Mouse (Mus musculus): ENCODE measurements around the gene Elp4. TPM values are rescaled to one million over a fixed set of nuclear protein-coding genes. Genes with fewer than 3 reads are reported as not detected.

The Elp4 gene
- polyA plus RNA-seq, 1 experiment from 2014 or later, result 20.8 TPM

DNA sequence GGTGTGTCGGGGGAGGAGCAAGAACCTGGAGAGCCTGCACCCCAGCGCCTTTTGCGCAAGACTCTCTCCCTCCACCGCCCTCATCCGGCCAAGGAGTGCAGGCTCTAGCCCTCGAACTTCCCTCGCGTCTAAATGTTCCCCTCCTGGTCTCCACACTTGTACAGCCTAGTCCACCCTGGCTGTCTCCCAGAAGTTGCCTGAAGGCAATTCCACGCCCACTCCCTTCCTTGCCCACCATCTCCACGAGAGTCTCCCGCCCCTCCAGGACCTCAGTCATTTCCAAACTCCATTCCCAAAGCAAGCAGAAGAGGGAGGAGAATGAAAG is 236.8 kb downstream of the Elp4 start:
- no peak for ATAC-seq (replicated peaks; ENCODE audit: extremely low read depth, insufficient read depth, low FRiP score)
- H3K4me2 ChIP-seq (ENCODE audit: low read depth, low read length), result no peak overlapping the region
- H3K27me3 ChIP-seq (ENCODE audit: control insufficient read depth, insufficient read depth, low read length), result peaks cover 97% of the 10 kb centered on the region
- H3K27ac ChIP-seq (ENCODE audit: low read length), result no peak overlapping the region
- no peaks in the 10 kb centered on the region for H3K36me3 ChIP-seq (ENCODE audit: control insufficient read depth, insufficient read depth)
- 0 out of 2 replicates have a peak, but pooled peaks cover 5% of the 10 kb centered on the region for H3K4me1 ChIP-seq (ENCODE audit: control insufficient read depth, insufficient read depth, low read length)
- no peak overlapping the region for H3K9ac ChIP-seq (ENCODE audit: low read length)
- 2% methylated on average over 11 of the region's 11 CpGs for WGBS
- H3K4me3 ChIP-seq (ENCODE audit: low read length), result no peak overlapping the region
- no peaks in the 10 kb centered on the region for H3K9me3 ChIP-seq (replicated peaks; ENCODE audit: control insufficient read depth, low read length)

DNA sequence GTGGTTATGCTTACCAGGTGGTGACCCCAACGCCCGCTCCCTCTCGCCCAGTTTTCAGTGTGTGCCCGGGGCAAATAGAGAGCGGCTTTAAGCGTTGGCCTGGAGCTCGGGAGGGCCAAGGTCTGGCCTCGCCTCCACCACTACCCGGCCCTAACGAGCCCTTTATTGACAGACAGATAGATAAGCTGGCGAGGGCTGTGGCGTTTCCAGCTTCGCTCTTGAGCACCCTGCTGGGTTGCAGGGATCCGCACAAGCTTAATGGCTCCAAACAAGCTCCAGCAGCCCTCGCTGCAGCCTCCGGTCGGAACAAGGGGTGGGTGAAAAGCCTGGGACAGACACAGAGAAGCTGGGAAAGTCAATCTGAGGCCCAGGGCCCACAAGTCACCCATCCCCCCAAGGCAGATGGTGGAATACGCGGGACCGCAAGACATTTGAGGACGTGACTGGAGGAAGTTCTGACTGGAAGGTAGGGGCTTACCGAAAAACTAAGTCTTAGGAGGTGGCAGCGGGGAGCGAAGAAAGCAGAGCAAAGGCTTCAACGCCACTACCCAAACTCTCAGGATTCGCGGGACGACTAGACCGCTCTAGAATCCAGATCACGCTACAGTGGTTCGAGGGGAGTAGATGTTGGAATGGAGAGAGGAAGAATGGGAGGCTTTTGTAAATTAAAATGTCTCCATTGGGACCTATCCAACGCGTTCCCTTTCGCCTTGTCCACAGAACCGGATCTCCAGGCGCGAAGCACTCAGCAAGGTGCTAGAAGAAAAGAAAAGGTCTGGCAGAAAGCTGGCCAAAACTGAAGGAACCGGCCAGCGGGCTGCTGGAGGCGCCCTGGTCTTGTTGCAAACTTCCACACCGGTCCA is 237.4 kb downstream of the Elp4 start:
- no peak overlapping the region for H3K4me3 ChIP-seq (ENCODE audit: low read length)
- H3K9me3 ChIP-seq (replicated peaks; ENCODE audit: control insufficient read depth, low read length), result no peaks in the 10 kb centered on the region
- H3K4me2 ChIP-seq (ENCODE audit: low read depth, low read length), result no peak overlapping the region

DNA sequence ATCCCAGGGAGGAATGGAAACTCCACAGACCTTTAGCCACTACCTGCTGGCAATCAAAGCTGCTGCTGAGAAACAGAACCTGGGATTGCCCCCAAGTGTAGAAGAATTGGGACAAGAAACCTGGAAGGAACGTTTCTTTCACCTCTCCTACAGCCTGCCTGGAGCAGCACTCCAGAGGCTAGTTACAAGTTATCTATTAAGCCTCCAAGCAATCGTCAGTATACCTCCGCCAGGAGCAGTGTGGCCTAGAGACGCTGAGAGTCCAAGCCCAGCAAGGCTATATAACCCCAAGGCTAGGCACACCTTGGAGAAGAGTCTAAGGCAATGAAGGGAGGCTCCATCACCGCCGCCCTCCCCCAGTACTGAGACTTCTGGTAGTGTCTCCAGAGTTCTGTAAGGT is 238.0 kb downstream of the Elp4 start:
- H3K4me3 ChIP-seq (ENCODE audit: low read length), result no peak overlapping the region
- no peak overlapping the region for H3K9ac ChIP-seq (ENCODE audit: low read length)
- no peaks in the 10 kb centered on the region for H3K9me3 ChIP-seq (replicated peaks; ENCODE audit: control insufficient read depth, low read length)
- H3K27me3 ChIP-seq (ENCODE audit: control insufficient read depth, insufficient read depth, low read length), result peaks cover 93% of the 10 kb centered on the region
- no peak for ATAC-seq (replicated peaks; ENCODE audit: extremely low read depth, insufficient read depth, low FRiP score)
- H3K4me1 ChIP-seq (ENCODE audit: control insufficient read depth, insufficient read depth, low read length), result 0 out of 2 replicates have a peak, but pooled peaks cover 5% of the 10 kb centered on the region
- no peak overlapping the region for H3K4me2 ChIP-seq (ENCODE audit: low read depth, low read length)
- WGBS, result 4% methylated on average over 6 of the region's 6 CpGs
- no peak overlapping the region for H3K27ac ChIP-seq (ENCODE audit: low read length)
- H3K36me3 ChIP-seq (ENCODE audit: control insufficient read depth, insufficient read depth), result no peaks in the 10 kb centered on the region

More for the DNA sequence above, 237.4 kb downstream of the Elp4 start:
- no peak for ATAC-seq (replicated peaks; ENCODE audit: extremely low read depth, insufficient read depth, low FRiP score)
- Histone ChIP-seq H3K27ac (ENCODE audit: low read length) (no peak overlapping the region), H3K9ac (ENCODE audit: low read length) (no peak overlapping the region), H3K27me3 (ENCODE audit: control insufficient read depth, insufficient read depth, low read length) (peaks cover 96% of the 10 kb centered on the region), H3K36me3 (ENCODE audit: control insufficient read depth, insufficient read depth) (no peaks in the 10 kb centered on the region), H3K4me1 (ENCODE audit: control insufficient read depth, insufficient read depth, low read length) (0 out of 2 replicates have a peak, but pooled peaks cover 5% of the 10 kb centered on the region)
- 2% methylated on average over 41 of the region's 41 CpGs for WGBS

GRCm38 (mm10) chr2:105665491-105666250 is 238.7 kb downstream of the Elp4 start:
- Histone ChIP-seq H3K36me3 (ENCODE audit: control insufficient read depth, insufficient read depth) (no peaks in the 10 kb centered on the region), H3K4me3 (ENCODE audit: low read length) (no peak overlapping the region), H3K9ac (ENCODE audit: low read length) (no peak overlapping the region), H3K4me2 (ENCODE audit: low read depth, low read length) (no peak overlapping the region), H3K27me3 (ENCODE audit: control insufficient read depth, insufficient read depth, low read length) (peaks cover 90% of the 10 kb centered on the region), H3K4me1 (ENCODE audit: control insufficient read depth, insufficient read depth, low read length) (0 out of 2 replicates have a peak, but pooled peaks cover 5% of the 10 kb centered on the region), H3K27ac (ENCODE audit: low read length) (no peak overlapping the region), H3K9me3 (replicated peaks; ENCODE audit: control insufficient read depth, low read length) (no peaks in the 10 kb centered on the region)
- ATAC-seq (replicated peaks; ENCODE audit: extremely low read depth, insufficient read depth, low FRiP score), result no peak
- WGBS, result 14% methylated on average over 5 of the region's 5 CpGs

GRCm38 (mm10) chr2:105664996-105665395 is 239.4 kb downstream of the Elp4 start:
- 11% methylated on average over 5 of the region's 5 CpGs for WGBS

GRCm38 (mm10) chr2:105663101-105663511 is 241.3 kb downstream of the Elp4 start:
- WGBS, result 3% methylated on average over 10 of the region's 10 CpGs
- Histone ChIP-seq H3K27ac (ENCODE audit: low read length) (no peak overlapping the region), H3K4me3 (ENCODE audit: low read length) (no peak overlapping the region; the same call in 1 of the 2 replicates), H3K4me1 (ENCODE audit: control insufficient read depth, insufficient read depth, low read length) (0 out of 2 replicates have a peak, but pooled peaks cover 5% of the 10 kb centered on the region), H3K9ac (ENCODE audit: low read length) (no peak overlapping the region), H3K27me3 (ENCODE audit: control insufficient read depth, insufficient read depth, low read length) (peaks cover 91% of the 10 kb centered on the region), H3K36me3 (ENCODE audit: control insufficient read depth, insufficient read depth) (no peaks in the 10 kb centered on the region), H3K9me3 (replicated peaks; ENCODE audit: control insufficient read depth, low read length) (no peaks in the 10 kb centered on the region), H3K4me2 (ENCODE audit: low read depth, low read length) (no peak overlapping the region)
- no peak for ATAC-seq (replicated peaks; ENCODE audit: extremely low read depth, insufficient read depth, low FRiP score)

More at GRCm38 (mm10) chr2:105664996-105665395, 239.4 kb downstream of the Elp4 start:
- Histone ChIP-seq H3K4me3 (ENCODE audit: low read length) (no peak overlapping the region), H3K27ac (ENCODE audit: low read length) (no peak overlapping the region), H3K27me3 (ENCODE audit: control insufficient read depth, insufficient read depth, low read length) (peaks cover 90% of the 10 kb centered on the region), H3K4me1 (ENCODE audit: control insufficient read depth, insufficient read depth, low read length) (0 out of 2 replicates have a peak, but pooled peaks cover 6% of the 10 kb centered on the region), H3K36me3 (ENCODE audit: control insufficient read depth, insufficient read depth) (no peaks in the 10 kb centered on the region), H3K4me2 (ENCODE audit: low read depth, low read length) (no peak overlapping the region), H3K9me3 (replicated peaks; ENCODE audit: control insufficient read depth, low read length) (no peaks in the 10 kb centered on the region), H3K9ac (ENCODE audit: low read length) (no peak overlapping the region)
- ATAC-seq (replicated peaks; ENCODE audit: extremely low read depth, insufficient read depth, low FRiP score), result no peak

- Histone ChIP-seq H3K9ac (ENCODE audit: low read length) (no peak overlapping the region), H3K9me3 (replicated peaks; ENCODE audit: control insufficient read depth, low read length) (no peaks in the 10 kb centered on the region), H3K4me3 (ENCODE audit: low read length) (no peak overlapping the region), H3K4me1 (ENCODE audit: control insufficient read depth, insufficient read depth, low read length) (0 out of 2 replicates have a peak, but pooled peaks cover 5% of the 10 kb centered on the region), H3K27me3 (ENCODE audit: control insufficient read depth, insufficient read depth, low read length) (peaks cover 89% of the 10 kb centered on the region), H3K36me3 (ENCODE audit: control insufficient read depth, insufficient read depth) (no peaks in the 10 kb centered on the region), H3K4me2 (ENCODE audit: low read depth, low read length) (no peak overlapping the region), H3K27ac (ENCODE audit: low read length) (no peak overlapping the region)
- 11% methylated on average over 7 of the region's 7 CpGs for whole genome bisulfite sequencing
- ATAC-seq (replicated peaks; ENCODE audit: extremely low read depth, insufficient read depth, low FRiP score), result no peak
Measured at GRCm38 (mm10) chr2:105662606-105663005, 241.8 kb downstream of the Elp4 start.

- peaks cover 89% of the 10 kb centered on the region for H3K27me3 ChIP-seq (ENCODE audit: control insufficient read depth, insufficient read depth, low read length)
- 7% methylated on average over 16 of the region's 16 CpGs for WGBS
- no peak overlapping the region for H3K4me3 ChIP-seq (ENCODE audit: low read length)
- 0 out of 2 replicates have a peak, but pooled peaks cover 5% of the 10 kb centered on the region for H3K4me1 ChIP-seq (ENCODE audit: control insufficient read depth, insufficient read depth, low read length)
- no peak for ATAC-seq (replicated peaks; ENCODE audit: extremely low read depth, insufficient read depth, low FRiP score)
- no peaks in the 10 kb centered on the region for H3K9me3 ChIP-seq (replicated peaks; ENCODE audit: control insufficient read depth, low read length)
- no peak overlapping the region for H3K4me2 ChIP-seq (ENCODE audit: low read depth, low read length)
- no peak overlapping the region for H3K27ac ChIP-seq (ENCODE audit: low read length)
- H3K36me3 ChIP-seq (ENCODE audit: control insufficient read depth, insufficient read depth), result no peaks in the 10 kb centered on the region
- no peak overlapping the region for H3K9ac ChIP-seq (ENCODE audit: low read length)
Measured at GRCm38 (mm10) chr2:105662121-105662520, 242.2 kb downstream of the Elp4 start.

- Histone ChIP-seq H3K36me3 (ENCODE audit: control insufficient read depth, insufficient read depth) (no peaks in the 10 kb centered on the region), H3K4me1 (ENCODE audit: control insufficient read depth, insufficient read depth, low read length) (0 out of 2 replicates have a peak, but pooled peaks cover 5% of the 10 kb centered on the region), H3K4me3 (ENCODE audit: low read length) (no peak overlapping the region), H3K9ac (ENCODE audit: low read length) (no peak overlapping the region), H3K4me2 (ENCODE audit: low read depth, low read length) (no peak overlapping the region), H3K27ac (ENCODE audit: low read length) (no peak overlapping the region), H3K27me3 (ENCODE audit: control insufficient read depth, insufficient read depth, low read length) (peaks cover 89% of the 10 kb centered on the region), H3K9me3 (replicated peaks; ENCODE audit: control insufficient read depth, low read length) (no peaks in the 10 kb centered on the region)
- no peak for ATAC-seq (replicated peaks; ENCODE audit: extremely low read depth, insufficient read depth, low FRiP score)
- WGBS, result 2% methylated on average over 18 of the region's 18 CpGs
Measured at GRCm38 (mm10) chr2:105661623-105662066, 242.7 kb downstream of the Elp4 start.

All from heart, embryonic 16.5 days (tissue).